Mouse (Mus musculus): ENCODE data around the gene Fem1a.

Gene Fem1a

GRCm38 (mm10) chr17:56256239-56256881, at the start of gene Fem1a:
Fem1a (plus strand) TSS chr17:56256810.
- peak; percentile 86 for DNase-seq (ENCODE audit: low spot score)

- no peak for DNase-seq (ENCODE audit: low spot score)
Observed at GRCm38 (mm10) chr17:56206986-56207674, 49.5 kb upstream of the Fem1a start.

GRCm38 (mm10) chr17:56207963-56208530, 48.6 kb upstream of the Fem1a start:
- DNase-seq (ENCODE audit: low spot score), result no peak

GRCm38 (mm10) chr17:56208821-56209220, 47.8 kb upstream of the Fem1a start:
- DNase-seq (ENCODE audit: low spot score), result no peak

- DNase-seq (ENCODE audit: low spot score), result no peak
Observed at GRCm38 (mm10) chr17:56211090-56211489, 45.5 kb upstream of the Fem1a start.

GRCm38 (mm10) chr17:56212676-56213075, 43.9 kb upstream of the Fem1a start:
- DNase-seq (ENCODE audit: low spot score), result peak; percentile 1

- no peak for DNase-seq (ENCODE audit: low spot score)
Observed at GRCm38 (mm10) chr17:56214229-56214628, 42.4 kb upstream of the Fem1a start.

GRCm38 (mm10) chr17:56217670-56218069, 38.9 kb upstream of the Fem1a start:
- no peak for DNase-seq (ENCODE audit: low spot score)

- DNase-seq (ENCODE audit: low spot score), result peak; percentile 85
Observed at GRCm38 (mm10) chr17:56218377-56219191, 38.0 kb upstream of the Fem1a start, which contains the start of gene Dpp9. Dpp9 (minus strand) TSS chr17:56218905.

- no peak for DNase-seq (ENCODE audit: low spot score)
Observed at GRCm38 (mm10) chr17:56219251-56219650, 37.4 kb upstream of the Fem1a start.

- DNase-seq (ENCODE audit: low spot score), result no peak
Observed at GRCm38 (mm10) chr17:56219805-56220204, 36.8 kb upstream of the Fem1a start.

GRCm38 (mm10) chr17:56224916-56225315, 31.7 kb upstream of the Fem1a start:
- no peak for DNase-seq (ENCODE audit: low spot score)

GRCm38 (mm10) chr17:56226566-56226965, 30.0 kb upstream of the Fem1a start:
- no peak for DNase-seq (ENCODE audit: low spot score)

- DNase-seq (ENCODE audit: low spot score), result no peak
Observed at GRCm38 (mm10) chr17:56229943-56230342, 26.7 kb upstream of the Fem1a start.

GRCm38 (mm10) chr17:56233389-56233788, 23.2 kb upstream of the Fem1a start:
- DNase-seq (ENCODE audit: low spot score), result no peak

- DNase-seq (ENCODE audit: low spot score), result no peak
Observed at GRCm38 (mm10) chr17:56233818-56234469, 22.7 kb upstream of the Fem1a start.

- peak; percentile 90 for DNase-seq (ENCODE audit: low spot score)
Observed at GRCm38 (mm10) chr17:56241541-56242401, 14.8 kb upstream of the Fem1a start.

- no peak for DNase-seq (ENCODE audit: low spot score)
Observed at GRCm38 (mm10) chr17:56245608-56246007, 11.0 kb upstream of the Fem1a start.

- peak; percentile 63 for DNase-seq (ENCODE audit: low spot score)
Observed at GRCm38 (mm10) chr17:56251136-56251829, 5.3 kb upstream of the Fem1a start.

GRCm38 (mm10) chr17:56254695-56255094, 1.9 kb upstream of the Fem1a start:
- DNase-seq (ENCODE audit: low spot score), result no peak
